Mouse (Mus musculus) layer of hippocampus, postnatal 36 days (tissue): ENCODE results near the gene Prkch. TPM values are rescaled to one million over a fixed set of nuclear protein-coding genes. Genes with fewer than 3 reads are reported as not detected.
A peak's percentile ranks its signal among the peaks of the same experiment; 100 is the strongest.

Experiments used
- DNase-seq, 2 experiments: peaks; one replicate each; pipeline ENCODE4 v3.0.0; 2022
- total RNA-seq, 2 experiments: library from RNA; stranded (reverse); gene quantifications; 2 replicates each; pipeline ENCODE4 v1.2.3; 2021

Gene Prkch
- total RNA-seq, 2 experiments from 2014 or later: 3.0 to 3.6 TPM

DNA sequence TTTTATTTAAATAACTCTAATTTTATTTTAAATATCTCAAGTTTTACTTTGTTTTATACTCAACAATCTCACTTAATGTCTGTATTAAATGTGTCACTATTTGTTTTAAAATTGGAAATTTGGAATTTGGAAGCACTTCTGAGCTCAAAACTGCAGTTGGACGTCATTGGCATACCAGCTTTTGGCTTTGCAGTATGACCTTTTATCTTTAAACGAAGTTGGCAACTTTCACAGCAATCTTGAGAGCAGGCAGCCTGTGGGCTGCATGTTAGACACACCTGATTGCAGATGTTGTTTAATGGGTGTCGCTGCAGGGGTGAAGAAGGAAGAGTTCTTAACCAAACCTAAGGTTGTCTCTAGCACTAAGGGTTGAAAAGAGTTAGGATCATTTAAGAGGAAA, 220.9 kb downstream of the Prkch start:
- DNase-seq: no peak

DNA sequence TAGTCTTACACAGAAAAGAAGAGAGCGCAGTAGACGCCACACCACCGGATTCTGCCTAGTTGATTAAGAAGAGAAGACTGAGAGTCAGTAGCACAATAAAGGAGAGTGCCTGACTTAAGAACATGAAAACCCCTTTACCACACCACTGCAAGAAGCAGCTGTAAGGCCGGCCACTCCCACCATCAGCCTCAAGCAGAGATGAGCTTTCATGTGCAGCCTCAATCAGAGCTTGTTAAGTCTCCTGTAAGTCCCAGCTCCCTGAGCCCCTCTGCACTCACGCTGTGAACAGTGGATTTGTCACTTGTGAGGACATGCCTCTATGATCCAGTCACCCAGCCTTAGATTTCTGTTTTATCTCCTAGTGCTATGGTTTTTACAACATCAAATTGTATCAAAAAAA, 221.4 kb downstream of the Prkch start:
- no peak for DNase-seq

DNA sequence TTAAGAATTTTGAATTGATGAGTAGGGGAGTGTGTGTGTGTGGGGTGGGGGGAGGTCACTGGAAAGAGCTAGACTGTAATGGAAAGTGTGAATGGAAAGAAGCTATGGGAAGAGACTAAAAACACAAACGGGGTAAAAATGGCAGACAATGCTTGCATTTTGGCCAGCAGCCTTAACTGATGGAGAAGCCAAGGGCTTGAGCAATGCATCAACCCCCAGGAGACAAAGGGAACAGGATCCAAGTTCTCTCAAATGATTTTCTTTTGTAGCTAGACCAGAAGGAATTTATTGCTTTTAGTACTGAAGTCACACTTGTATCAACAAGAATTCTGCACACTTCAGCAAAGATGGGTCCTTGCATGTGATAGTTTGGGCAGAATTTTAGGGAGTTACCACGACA, 222.6 kb downstream of the Prkch start:
- no peak for DNase-seq

DNA sequence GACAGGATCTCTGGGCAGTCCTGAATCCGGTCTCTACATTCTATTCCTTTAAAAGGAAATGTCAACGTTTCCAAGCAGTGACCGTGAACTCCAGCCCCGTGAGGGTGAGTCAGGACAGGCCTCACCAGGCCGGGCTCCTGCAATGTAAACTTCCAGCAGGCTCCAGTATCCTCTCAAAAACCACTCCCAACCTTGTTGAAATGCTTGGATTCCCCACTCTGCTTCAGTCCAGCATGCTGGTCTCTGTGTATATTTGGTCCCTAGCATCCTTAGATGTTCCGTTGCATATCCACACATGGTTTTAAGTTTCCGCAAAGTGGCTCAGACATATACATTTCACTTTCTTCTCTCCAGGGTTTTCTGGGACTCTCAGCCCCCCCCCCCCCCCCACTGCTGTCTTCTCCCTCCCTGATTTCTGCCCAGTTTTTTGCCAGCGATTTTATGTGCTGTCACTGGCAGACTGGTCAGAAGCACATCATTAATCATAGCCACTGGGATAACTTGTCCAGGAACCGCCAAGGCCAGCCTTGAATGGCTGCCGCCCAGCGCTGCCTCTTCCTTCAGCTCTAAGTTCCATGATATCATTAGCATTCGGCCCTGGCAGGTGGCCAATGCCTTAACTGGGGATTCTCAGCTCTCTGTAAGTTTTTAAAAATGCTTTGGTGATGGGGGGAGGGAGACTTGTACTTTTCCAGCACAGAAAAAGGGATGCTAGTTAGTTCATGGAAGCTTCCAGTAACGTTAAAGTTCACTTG, 225.6 kb downstream of the Prkch start:
- peak in 1 of 2 experiments; percentile 14 for DNase-seq

DNA sequence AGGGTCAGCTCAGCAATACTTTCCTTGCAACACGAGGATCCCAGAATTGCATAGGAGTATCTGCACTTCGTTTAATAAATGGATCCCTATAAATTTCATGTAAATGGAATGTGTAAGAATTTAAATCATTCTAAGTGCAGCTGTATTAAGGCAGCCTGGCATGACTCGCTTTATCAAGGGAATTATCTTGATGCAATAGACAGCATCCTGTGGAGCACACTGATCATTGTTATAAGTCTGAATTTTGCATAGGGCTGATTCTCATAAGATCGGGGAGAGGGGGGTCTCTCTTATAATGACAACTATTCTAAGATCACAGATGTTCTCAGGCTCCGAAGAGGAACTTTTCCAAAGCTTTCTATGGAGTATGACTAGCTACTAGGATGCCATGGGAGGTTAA, 226.3 kb downstream of the Prkch start:
- DNase-seq: no peak

DNA sequence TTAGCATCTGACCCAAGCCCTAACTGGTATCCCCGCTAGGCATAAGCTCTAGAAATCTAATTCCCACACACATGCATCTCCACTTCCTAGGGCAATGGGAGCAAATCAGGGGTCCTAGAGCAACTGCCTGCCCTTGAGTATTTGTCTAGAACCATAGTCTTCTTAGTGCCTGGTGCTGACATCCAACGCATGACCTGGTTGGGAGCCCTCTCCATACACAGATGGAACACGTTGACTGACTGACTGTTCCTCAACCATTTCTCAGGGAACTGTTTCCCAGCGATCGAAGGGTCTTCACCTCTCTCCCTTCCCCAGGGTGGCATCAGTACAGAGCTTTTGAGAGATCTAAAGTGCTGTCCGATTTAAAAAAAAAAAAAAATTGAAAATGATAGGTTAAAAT, 227.6 kb downstream of the Prkch start:
- DNase-seq: no peak

DNA sequence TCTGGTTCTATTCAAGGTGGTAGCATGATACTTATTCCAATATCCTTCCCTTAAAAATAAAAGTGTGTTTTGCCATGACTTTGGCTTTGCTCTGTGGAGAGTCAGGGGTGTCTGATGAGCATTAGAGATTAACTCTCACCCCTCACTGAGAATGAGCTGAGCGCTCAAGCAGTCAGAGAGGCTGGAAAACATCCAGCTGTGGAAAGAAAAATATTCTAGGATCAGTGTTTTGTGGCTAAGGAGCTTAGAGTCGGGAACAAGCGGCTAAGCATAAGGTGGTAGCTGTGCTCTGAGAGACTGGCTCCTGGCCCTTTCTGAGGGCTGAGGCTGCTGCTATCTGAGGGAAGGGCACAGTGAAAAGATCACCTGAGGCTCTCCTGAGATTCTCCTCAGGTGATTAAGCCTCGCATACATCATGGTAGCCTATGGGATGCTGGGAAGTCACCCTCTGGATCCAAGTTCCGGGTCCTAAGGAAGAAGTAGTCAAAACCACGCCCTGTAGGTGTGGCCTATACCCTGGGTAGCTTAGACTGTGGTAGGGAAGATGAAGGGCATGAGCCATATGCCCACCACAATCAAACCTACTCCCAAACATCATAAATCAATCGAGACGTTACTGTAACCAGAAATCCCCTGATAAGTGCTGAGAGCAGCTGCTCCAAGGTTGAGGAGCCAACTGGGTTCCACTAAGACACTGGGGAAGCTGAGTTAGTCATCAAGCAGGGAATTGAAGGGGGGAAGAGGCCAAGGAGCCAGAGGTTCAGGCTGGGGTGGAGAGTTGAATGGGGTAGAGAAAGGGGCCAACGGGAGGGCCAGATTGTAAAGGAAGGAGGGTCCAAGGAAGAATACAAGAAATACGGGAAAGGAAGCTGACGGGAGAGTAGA, 228.7 kb downstream of the Prkch start:
- DNase-seq: no peak

DNA sequence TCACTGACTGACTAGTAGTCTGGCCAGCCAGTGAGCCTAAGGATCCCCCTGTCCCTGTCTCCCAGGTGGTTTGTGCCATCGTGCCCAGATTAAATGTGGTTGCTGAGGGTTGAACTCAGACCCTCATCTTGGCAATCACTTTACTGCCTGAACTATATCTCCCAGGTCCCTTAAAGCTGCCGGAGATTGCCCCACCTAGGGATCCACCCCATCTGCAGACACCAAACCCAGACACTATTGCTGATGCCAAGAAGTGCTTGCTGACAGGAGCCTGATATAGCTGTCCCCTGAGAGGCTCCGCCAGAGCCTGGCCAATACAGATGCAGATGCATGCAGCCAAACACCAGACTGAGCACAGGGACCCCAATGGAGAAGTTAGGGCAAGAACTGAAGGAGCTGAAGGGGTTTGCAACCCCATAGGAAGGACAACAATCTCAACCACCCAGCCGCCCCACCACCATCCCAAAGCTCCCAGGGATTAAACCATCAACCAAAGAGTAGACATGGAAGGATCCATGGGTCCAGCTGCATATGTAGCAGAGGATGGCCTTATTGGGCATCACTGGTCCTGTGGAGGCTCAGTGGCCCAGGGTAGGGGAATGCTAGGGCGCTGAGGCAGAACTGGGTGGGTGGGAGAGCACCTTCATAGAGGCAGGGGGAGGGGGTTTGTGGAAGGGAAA, 229.6 kb downstream of the Prkch start:
- DNase-seq: no peak

DNA sequence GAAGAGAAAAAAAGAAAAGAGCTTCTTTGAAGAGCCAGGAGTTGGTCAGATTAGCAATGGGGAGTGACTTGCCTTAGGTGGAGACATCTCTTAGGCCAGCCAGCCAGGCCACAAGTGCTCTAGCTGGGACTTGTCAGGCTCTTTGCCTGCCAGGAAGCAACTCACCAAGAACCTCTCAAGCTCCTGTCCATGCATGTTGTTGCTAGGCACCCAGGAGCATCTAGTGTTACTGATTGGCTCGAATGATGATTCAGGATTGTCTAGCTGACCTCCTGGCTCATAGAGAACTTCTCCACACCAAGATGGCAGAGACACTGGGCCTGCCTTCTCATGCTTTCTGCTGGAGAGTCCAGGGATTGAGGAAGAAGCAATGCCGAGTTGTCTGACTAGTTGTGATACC, 230.3 kb downstream of the Prkch start:
- no peak for DNase-seq

DNA sequence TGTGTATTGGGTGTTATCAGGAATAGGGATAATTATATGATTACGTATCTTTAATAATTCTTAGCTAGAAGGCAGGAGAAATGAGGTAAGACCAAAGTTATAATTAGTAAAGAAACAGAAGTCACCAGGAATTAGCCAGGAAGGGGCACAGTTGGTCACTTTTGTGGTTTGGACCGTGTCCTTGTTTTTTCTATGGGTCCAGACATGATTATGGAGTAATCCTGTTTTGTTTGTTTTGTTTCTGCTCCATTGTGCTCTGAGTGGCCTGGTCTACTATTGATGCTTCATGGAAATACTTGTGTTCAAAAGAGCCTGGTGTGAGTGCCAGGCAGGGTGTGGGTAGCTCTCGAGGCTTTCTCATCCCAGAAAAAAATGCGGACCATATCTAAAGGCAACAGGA, 230.9 kb downstream of the Prkch start:
- DNase-seq: no peak

DNA sequence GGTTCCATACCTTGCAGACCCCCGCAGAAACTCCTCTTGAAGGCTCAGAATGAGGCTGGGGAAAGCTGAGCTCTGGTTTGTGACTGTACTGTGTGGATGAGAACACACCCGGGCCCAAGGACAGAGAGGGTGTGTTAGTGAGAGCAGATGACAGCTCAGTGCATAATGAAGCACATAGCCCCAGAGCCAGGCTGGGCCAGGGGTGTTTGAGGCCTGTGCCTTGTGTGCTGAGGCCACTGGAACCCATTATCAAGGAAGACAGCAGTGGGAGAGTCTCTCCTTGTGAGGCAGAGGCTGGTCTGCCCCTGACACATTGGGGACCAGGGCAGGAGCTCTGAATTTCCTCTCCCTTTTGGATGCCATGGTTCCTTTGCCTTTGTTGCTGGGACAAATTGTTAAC, 231.3 kb downstream of the Prkch start:
- DNase-seq: no peak

DNA sequence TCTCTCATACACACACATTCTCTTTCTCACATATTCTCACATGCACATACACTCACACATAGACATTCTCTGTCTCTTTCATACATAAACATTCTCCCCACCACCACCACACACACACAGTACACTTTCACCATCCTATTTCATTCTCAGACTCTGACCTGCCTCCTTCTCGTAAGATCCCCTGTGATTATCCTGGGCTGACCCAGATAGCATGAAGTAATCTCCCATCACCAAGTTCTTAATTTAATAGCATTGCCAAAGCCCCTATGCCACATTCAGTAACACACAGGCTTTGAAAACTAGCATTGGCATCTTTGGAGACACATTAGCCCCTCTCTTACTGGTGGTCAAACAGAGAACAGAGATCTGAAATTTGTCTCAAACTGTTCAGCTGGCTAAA, 232.3 kb downstream of the Prkch start:
- no peak for DNase-seq

DNA sequence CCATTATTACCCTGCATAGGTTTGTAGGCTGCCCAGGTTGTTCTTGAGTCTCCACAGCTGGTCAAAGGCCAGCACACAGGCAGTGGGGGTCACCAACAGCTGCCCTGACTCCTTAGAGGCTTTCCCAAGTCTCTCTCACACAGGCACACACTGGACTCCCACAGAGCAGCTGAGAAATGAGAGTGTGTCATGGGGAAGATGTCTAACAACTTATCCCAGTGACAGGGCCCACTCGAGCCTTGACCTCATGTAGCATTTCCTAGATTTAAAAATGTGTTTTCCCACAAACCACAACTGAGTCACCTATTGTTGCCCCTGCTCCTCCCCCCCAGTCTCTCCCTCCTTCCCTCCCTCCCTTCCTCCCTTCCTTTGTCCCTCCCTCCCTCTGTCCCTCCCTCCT, 234.2 kb downstream of the Prkch start:
- no peak for DNase-seq

DNA sequence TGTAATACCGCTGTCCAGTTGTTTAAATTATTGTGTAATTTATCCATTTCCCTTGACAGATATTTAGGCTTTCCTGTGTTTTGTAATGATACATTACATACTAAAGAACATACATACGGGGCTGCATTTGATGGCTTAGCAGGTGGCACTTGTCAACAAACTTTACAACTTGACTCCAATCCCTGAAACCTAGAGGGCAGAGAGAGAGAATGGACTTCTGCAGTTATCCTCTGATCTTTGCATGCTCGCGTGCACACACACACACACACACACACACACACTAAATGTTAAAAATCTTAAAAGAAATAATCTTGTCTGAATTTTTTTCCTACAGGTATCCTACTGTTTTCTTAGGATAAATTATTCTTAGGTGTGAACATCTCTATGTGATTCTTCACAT, 236.6 kb downstream of the Prkch start:
- DNase-seq: no peak

DNA sequence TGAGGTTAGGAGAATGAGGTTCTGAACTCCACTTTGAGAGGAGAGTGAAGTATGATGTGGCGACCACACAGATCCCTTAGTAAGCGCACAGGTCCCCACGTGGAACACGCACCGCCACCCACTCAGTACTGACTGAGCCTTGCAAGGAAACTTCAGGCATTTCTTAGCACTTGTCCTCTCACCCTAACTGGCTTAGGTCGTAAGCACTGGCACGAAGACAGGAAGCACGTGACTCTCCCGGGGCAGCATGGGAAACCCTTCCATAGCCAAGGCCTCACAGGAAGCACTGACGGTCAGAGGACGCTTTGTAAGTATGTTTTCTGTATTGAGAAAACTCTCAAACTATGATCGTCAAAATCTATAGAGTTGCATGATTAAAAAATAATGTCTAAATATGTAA, 237.7 kb downstream of the Prkch start:
- no peak for DNase-seq

DNA sequence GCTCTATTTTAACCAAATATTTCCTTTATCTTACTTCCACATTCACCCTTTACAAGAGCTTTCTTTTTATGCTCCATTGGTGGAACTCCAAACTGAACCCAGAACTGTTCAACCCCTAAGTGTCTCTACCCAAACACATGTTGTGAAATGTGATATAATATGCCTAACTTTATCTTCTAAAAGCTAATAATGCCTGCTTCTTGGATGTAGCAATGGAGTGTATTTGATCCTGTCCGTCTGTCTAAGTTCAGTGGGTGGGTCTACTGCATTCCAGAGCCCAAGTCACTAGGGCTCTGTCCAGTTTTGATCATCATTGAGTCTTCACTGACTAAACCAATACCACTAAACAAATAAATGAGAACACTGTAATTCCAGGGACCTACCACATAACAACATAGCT, 240.2 kb downstream of the Prkch start:
- no peak for DNase-seq

Other genes with a start within 250 kb of the Prkch start
- gene Tmem30b, start 38.4 kb upstream of the Prkch start, total RNA-seq: not detected